Mouse (Mus musculus) frontal cortex, postnatal 10 days (tissue): Measurements from ENCODE around the gene Cyb5r1.
A peak's percentile ranks its signal among the peaks of the same experiment; 100 is the strongest.

Experiments used
- DNase-seq, 2 experiments: peaks; one replicate each; pipeline ENCODE4 v3.0.0; 2022; ENCODE audit warnings: low spot score in 2 of 2, mixed read lengths in 1 of 2

Cyb5r1 gene

GRCm38 (mm10) chr1:134405509-134406413 is at the start of gene Cyb5r1:
Gene Cyb5r1 (plus strand): TSS chr1:134405559.
- DNase-seq = peak; percentile 37 to 54

- no peak for DNase-seq
Observed at GRCm38 (mm10) chr1:134357461-134357860, 47.9 kb upstream of the Cyb5r1 start.

- no peak for DNase-seq
Observed at GRCm38 (mm10) chr1:134360656-134361055, 44.7 kb upstream of the Cyb5r1 start.

GRCm38 (mm10) chr1:134361195-134361856 is 44.0 kb upstream of the Cyb5r1 start:
- DNase-seq = no peak

DNA sequence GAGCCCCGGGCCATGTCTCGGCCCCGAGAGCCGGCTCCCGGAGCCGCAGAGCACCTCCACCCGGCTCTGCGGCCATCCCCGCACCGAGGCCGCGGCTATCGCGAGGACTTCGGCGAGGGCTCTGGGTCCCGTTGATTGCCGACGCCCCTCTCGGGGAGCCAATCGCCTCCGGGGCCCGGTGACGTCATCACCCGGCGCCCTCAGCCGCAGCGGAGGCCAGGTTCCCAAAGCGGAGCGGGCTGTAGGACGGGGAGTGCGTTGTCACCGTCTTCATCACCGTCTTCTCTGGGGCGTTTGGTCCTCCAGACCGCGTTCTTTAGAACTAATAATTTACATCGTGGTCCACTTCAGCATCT is 43.5 kb upstream of the Cyb5r1 start, which contains the start of gene Tmem183a:
Gene Tmem183a (minus strand): TSS at position 123 of the 356 bp plus-strand sequence.
- DNase-seq = peak; percentile 94 to 97

DNA sequence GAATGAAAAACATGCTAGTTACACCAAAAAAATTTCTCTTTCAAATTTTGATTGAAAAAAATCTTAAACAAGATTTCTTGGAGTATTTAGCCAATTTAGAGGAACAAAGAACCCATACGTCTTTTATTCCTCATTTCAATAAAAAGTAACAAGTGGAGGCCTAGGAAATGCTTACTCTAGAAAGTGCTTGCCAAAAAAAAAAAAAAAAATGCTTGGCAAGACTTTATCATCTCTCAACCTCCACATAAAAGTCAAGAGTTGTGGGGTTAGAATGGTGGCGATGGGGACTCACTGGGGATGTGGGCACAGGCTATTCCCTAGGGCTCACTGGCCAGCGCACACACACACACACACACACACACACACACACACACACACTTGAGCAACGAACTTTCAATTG is 42.2 kb upstream of the Cyb5r1 start:
- DNase-seq = no peak

GRCm38 (mm10) chr1:134365491-134365890 is 39.9 kb upstream of the Cyb5r1 start:
- no peak for DNase-seq

- DNase-seq = peak in 1 of 2 experiments; percentile 45
Observed at GRCm38 (mm10) chr1:134368777-134369337, 36.5 kb upstream of the Cyb5r1 start.

DNA sequence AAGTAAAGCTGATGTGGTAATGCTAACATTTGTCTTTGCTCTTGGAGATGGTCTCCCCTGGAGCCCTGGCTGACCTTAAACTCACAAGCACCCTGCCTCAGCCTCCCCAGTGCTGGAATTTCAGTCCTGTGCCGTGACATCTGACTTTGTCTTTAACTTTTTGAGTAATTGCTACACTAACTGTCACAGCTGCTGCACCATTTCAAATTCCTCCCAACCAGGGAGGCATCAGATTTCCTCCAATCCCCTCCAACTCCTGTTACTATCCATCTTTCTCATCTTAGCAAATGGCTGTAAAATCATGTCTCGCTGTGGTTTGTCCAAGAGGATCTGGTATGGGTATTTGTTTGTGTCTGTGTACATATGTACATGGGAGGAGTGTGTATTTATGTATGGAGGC is 31.2 kb upstream of the Cyb5r1 start:
- no peak for DNase-seq

GRCm38 (mm10) chr1:134381051-134381450 is 24.3 kb upstream of the Cyb5r1 start:
- no peak for DNase-seq

DNA sequence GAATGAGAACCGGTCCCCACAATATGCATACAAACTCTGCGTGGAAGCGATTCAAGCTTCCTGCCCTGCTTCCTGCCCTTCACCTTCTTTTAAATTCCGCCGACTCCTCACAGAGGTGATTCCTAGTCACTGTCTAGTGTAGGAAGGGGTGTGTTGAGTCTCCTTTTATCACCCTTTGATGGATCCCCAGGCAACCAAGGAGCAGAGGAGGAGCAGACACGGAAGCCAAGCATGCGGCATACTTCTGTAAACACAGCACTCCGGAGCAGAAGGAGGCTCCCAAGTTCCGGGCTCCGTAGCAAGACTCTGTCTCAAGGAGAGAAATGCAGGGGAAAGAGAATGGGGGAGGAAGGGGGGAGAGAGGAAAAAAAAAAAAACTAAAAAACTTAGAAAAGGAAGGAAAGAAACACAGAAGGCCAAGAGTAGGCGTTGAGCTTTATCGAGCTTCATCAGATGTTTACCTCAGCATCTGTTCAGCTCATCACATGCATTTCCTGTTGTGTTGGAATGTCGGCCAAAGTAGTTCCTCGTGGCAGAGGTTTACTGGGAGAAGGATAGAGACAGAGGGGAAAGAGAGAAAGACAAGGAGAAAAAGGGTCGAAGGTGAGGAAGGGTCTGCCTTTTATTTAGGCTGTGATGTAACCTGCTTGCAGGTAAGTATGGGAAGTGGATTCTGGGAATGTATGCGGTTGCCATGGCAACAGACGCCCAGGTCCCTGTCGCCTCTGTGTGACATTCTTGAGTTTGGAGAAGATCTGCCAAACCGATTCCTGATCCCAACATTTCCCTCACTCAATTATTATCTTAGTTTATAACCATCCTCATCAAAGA is 23.3 kb upstream of the Cyb5r1 start:
- no peak for DNase-seq

GRCm38 (mm10) chr1:134384581-134384980 is 20.8 kb upstream of the Cyb5r1 start:
- DNase-seq = no peak

DNA sequence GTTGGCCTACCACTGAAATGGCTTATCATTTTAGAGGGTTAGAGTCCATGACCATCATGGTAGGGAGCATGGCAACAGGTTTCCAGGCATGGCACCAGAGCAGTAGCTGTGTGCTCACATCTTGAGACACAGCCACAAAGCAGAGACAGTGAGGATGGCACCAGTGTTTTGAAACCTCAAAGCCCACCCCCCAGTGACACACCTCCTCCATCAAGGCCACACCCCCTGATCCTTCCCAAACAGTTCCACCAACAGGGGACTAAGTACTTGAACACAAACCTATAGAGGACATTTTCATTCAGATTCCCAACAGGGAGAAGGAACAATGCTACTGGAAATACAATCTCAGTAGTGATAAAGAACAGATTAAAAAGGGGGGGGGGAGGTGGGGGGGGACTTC is 20.2 kb upstream of the Cyb5r1 start:
- DNase-seq = no peak

DNA sequence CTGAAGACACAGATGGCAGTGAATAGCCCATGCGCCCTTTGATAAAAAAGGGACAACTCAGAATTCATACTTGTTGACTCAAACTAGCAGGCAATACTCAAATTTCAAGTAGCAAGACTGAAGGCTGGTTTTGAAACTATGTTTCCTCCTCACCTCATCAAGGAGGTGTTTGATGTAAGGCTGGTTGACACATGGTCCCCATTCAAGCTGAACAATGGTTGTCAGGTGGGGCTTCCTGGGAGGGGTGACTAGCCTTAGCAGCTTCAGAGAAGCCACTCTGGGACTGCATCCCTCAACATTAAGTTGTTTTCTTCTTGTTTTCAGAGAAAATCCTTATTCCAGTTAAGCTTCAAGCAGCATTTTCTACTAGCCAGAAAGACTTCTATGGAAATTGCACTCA is 19.7 kb upstream of the Cyb5r1 start, which contains the start of gene 4933406M09Rik:
Gene 4933406M09Rik (plus strand): TSS at position 275 of the 400 bp plus-strand sequence.
- DNase-seq = no peak

DNA sequence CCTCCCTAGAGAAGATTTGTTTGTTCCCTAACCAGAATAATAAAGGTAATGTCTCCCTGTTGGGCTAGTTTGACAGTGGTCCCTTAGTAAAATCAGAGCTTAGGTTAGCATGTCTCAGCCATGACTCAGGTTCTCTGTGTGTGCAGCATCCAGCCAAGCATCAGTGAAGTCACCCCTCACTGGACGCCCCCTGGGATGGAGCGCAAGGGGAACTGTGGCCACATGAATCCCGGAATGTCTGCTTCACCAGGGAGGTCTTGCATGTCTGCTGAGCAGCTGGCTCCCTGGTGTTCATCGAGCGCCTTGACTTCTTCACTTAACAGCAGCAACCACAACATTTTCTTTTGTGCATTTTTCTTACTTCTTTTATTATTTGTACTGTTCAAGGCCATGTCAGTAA is 11.5 kb upstream of the Cyb5r1 start:
- DNase-seq = no peak

DNA sequence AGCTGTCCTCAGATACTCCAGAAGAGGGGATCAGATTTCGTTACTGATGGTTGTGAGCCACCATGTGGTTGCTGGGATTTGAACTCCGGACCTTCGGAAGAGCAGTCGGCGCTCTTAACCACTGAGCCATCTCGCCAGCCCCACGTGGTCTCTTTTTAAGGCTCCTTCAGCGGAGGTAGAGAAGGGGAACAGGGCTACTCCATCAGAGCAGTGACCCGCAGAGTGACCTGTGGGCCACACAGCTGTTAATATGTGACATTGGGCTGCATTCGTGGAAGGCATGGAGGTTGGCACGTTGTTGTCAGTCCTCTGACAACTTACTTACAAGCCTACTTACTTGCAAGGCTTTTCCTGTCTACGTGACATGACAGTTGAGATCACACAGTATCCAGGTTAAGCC is 7.1 kb upstream of the Cyb5r1 start:
- DNase-seq = no peak

DNA sequence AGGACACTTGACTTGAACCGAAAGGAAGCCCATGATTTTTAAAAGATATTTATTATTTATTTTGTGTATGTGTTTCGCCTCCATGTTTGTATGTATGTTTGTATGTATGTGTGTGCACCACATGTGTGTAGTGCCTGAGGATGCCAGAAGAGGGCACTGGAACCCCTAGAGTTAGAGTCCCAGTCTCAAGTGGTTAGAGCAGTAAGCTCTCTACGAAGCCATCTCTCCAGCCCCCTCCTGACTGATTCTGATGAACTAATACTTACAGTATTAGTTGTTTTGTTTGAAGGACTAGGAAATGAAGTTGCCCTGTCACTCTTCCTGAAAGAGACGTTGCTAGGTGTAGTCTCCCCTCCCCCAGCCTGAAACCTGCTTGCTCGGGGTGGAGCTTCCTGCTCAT is 5.6 kb upstream of the Cyb5r1 start:
- no peak for DNase-seq

DNA sequence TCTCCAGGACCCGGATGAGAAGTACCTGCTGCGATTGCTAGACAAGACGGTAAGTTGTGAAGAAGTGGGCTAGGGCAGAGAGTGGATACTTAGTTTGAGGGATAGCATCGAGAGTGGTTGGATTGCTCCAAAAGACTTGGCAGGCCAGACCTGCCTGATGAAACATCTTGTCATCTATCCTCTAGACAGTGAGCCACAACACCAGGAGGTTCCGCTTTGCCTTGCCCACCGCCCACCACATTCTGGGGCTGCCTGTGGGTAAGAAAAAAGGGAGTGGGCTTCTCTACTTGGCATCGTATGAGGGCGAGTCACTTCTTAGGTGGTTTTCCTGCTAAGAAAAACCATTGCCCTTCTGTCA is 1.0 kb downstream of the Cyb5r1 start:
- no peak for DNase-seq

DNA sequence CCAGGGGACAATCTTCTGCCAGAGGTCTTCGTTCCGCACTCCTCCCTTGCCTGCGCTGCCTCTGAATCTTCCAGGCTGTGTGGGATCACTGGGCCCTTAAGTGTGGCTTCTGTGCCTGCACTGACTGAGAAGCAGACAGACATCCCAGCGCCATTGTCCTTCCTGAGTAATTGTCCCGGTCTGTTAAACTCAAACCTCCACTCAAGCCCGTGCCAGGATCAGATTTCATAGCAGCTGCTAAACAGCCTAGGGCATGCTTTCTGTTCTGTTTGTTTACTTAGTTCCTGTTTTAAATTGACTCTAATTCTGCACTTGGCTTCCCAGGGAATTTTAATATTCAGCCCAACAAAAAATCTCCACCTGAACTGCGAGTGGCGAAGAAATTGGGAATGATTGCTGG is 2.7 kb downstream of the Cyb5r1 start:
- no peak for DNase-seq

DNA sequence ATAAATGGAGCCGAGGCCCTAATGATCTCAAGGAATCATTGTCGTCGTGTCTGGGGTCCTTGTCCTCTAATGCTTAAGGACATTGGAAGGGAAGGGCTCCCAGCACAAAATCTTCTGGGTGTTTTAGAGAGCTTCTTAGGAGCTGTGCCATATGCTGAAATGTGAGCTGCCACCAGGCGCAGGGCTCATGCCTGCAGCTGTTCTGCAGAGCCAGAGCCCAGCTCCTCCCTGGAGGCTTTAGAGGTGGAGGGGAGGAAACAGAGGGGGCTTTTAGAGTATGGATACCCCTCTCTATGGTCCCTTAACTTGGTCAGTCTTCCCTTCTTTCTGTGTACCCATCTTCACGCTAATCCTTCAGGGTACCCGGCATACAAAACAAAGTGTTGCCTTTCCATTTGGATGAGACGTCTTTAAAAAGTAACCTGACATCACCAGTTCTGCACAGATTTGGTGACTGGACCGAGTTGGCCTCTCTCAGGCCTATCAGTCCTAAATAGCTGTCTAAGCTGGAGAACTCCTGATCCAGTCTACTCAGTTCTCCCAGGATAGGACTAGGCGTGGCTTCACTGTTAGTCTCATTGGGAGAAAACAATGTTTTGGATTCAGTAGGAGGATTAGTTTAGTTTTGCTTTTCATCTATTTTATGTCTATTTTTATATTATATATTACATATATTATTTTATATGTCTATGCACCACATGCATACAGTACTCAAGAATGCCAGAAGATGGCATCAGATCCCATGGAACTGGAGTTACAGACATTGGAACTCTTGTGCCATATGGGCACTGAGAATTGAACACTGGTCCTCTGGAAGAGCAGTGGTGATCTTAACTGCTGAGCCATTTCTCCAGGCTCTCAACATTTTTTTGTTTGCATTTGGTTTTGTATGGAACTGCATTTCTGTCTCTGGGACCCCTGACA is 6.6 kb downstream of the Cyb5r1 start:
- no peak for DNase-seq

DNA sequence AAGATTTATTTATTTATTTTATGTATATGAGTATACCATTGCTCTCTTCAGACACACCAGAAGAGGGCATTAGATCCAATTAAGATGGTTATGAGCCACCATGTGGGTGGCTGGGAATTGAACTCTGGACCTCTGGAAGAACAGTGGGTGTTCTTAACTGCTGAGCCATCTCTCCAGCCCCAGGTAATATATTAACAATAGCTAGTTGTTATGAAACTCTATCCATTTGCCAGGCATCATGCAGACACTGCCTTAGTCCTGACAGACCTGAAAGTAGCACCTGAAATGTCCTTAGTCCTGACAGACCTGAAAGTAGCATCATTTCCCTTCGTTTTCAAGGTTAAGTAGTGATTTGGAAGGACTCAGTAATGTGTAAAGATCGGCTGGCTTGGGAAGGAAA is 8.7 kb downstream of the Cyb5r1 start:
- DNase-seq = no peak
